Mouse (Mus musculus) midbrain, postnatal 0 days (tissue): ENCODE measurements around the gene Gas7. TPM values are rescaled to one million over a fixed set of nuclear protein-coding genes. Genes with fewer than 3 reads are reported as not detected.

Experiments
- ATAC-seq: fragments of 200-750 bp; cut with Nextera tagmentation; 2 replicates; pipeline ENCODE4 v1.8.0; 2017; ENCODE audit warnings: moderate number of reproducible peaks, mild to moderate bottlenecking, moderate TSS enrichment, moderate library complexity; ENCODE audit not compliant: low FRiP score
- DNase-seq: peaks from one replicate; pipeline ENCODE4 v3.0.0-alpha.2; 2015; ENCODE audit warnings: low spot score
- H3K27ac ChIP-seq: fragments of 300-500 bp; sonication (generic); 2 replicates; pipeline ENCODE4 v1.5.1; 2014; ENCODE audit warnings: low read depth, mild to moderate bottlenecking, low read length, mixed read lengths
- H3K27me3 ChIP-seq: fragments of 300-500 bp; sonication (generic); 2 replicates; pipeline ENCODE4 v1.6.1; 2014; ENCODE audit warnings: low read length, control low read depth, mixed read lengths; ENCODE audit not compliant: insufficient read depth
- H3K36me3 ChIP-seq: fragments of 300-500 bp; sonication (generic); 2 replicates; pipeline ENCODE4 v1.6.1; 2014; ENCODE audit warnings: low read length, control low read depth, mixed read lengths; ENCODE audit not compliant: insufficient read depth
- H3K4me1 ChIP-seq: fragments of 300-500 bp; sonication (generic); 2 replicates; pipeline ENCODE4 v1.6.1; 2014; ENCODE audit warnings: mild to moderate bottlenecking, control low read depth, antibody characterized with exemption, low read length, mixed read lengths; ENCODE audit not compliant: insufficient read depth
- H3K4me2 ChIP-seq: fragments of 300-500 bp; sonication (generic); 2 replicates; pipeline ENCODE4 v1.6.1; 2014; ENCODE audit warnings: low read depth, mild to moderate bottlenecking, low read length, mixed read lengths; ENCODE audit not compliant: poor library complexity, severe bottlenecking
- H3K4me3 ChIP-seq: fragments of 300-500 bp; sonication (generic); 2 replicates; pipeline ENCODE4 v1.5.1; 2014; ENCODE audit warnings: low read depth, mild to moderate bottlenecking, low read length, moderate library complexity
- H3K9ac ChIP-seq: fragments of 300-500 bp; sonication (generic); replicated peaks from 2 replicates; pipeline ENCODE4 v1.6.1; 2014; ENCODE audit warnings: mild to moderate bottlenecking, low read length, moderate library complexity, mixed read lengths; ENCODE audit not compliant: poor library complexity, severe bottlenecking
- H3K9me3 ChIP-seq: fragments of 300-500 bp; sonication (generic); 2 replicates; pipeline ENCODE4 v1.6.1; 2016; ENCODE audit warnings: low read length, control low read depth
- CTCF ChIP-seq: IDR thresholded peaks from 2 replicates; pipeline ENCODE4 v1.5.1; 2016; ENCODE audit warnings: antibody characterized with exemption, mild to moderate bottlenecking
- WGBS: fragments of 180-500 bp; shearing (Covaris S2); extraction: QIAGEN DNeasy Blood & Tissue Kit; methylation state at CpG from one replicate; pipeline ENCODE4 v1.1.7; 2014; 5-methylcytosine and 5-hydroxymethylcytosine counted together
- polyA plus RNA-seq: library from polyadenylated mRNA; unstranded; fragments of >200 nt; fragmentation: Nextera tagmentation; extraction: Ambion mirVana; gene quantifications from 2 replicates; pipeline ENCODE4 v1.2.1, GENCODE M21; 2015
- total RNA-seq: library from RNA; depleted of rRNA; stranded (reverse); fragments of >200 nt; gene quantifications from 2 replicates; pipeline ENCODE4 v1.2.3, GENCODE M21; 2014

Gene Gas7
- total and polyA plus RNA-seq, 2 experiments from 2014 or later, result 82.1 to 118 TPM

DNA sequence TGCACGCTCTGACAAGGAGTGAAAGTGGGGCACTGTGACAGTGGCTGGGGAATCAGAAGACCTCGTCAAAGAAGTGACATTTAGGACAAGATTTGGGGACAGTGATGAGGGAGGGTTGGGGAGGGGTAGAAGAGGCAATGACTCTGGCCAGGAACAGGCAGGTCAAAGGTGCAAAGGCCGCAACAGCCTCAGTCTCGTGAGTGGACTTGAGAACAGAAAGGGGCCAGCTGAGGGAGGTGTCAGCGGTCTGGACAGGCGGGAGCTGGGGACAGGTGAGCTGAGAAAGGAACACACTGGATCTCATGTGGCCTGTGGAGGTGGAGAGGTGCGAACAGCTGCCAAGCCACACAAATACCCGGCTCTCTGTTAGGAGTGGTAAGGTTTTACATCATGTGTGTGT lies 177.7 kb downstream of the Gas7 start:
- H3K27me3 ChIP-seq, result no peaks in the 10 kb centered on the region
- H3K4me1 ChIP-seq, result no peaks in the 10 kb centered on the region
- H3K9me3 ChIP-seq, result no peaks in the 10 kb centered on the region
- 72% methylated on average over 8 of the region's 8 CpGs for WGBS
- H3K4me2 ChIP-seq, result no peak overlapping the region
- no peak overlapping the region for H3K9ac ChIP-seq
- no peak for TF ChIP-seq CTCF
- DNase-seq, result no peak
- no peak overlapping the region for H3K4me3 ChIP-seq
- no peaks in the 10 kb centered on the region for H3K36me3 ChIP-seq
- no peak for ATAC-seq
- no peak overlapping the region for H3K27ac ChIP-seq

DNA sequence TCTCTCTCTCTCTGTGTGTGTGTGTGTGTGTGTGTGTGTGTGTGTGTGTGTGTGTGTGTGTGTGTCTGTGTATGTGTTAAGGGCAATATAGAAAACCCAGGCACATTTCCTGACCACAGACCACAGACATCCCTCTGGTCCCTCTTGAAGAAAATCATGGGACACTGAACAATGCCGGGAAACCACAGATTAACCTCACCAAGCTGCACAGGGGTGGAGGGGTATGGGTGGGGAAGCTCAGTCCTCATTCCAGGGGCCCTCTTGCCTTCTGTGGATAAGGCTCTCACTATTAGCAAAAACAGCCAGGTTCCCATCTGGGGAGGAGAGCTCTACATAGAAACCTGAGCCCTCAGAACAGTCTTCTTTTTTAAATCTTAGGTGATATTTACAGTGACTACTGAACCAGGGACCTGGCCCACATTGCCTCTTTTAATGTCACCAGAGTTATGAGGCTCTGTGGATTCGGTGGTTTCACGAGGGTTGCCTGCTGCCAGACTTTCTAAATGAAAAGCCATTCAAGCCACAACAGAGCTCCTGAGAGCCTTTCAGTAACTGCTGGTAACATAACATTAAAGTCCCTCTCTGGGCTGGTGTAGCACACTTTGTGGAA lies 178.5 kb downstream of the Gas7 start:
- Histone ChIP-seq H3K9ac (no peak overlapping the region), H3K27ac (no peak overlapping the region), H3K27me3 (no peaks in the 10 kb centered on the region), H3K36me3 (no peaks in the 10 kb centered on the region), H3K4me3 (no peak overlapping the region), H3K4me1 (no peaks in the 10 kb centered on the region; the same call in 1 of the 2 replicates), H3K4me2 (no peak overlapping the region), H3K9me3 (no peaks in the 10 kb centered on the region)
- no peak for TF ChIP-seq CTCF
- 58% methylated on average over 3 of the region's 3 CpGs for WGBS
- ATAC-seq (no peak), DNase-seq (no peak)

DNA sequence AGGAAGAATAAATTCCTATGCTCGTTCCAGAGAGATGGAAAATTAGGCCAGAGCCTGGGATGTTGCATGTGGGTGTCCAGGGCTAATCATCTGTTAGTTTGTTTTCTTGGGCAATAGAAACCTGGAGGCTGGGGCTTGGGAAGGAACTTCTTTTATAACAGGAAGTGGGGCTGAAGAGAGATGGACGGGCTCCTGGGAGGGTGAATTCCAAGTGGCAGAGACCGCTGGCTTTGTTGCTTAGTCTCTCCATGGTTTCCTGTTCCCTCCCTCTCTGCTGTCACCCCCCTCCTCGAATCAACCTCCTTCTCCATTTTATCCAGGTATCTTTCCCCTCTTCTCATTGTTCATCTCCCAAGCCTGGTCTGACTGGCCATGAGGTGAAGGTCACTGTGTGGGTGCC lies 181.0 kb downstream of the Gas7 start:
- H3K9ac ChIP-seq, result no peak overlapping the region
- no peaks in the 10 kb centered on the region for H3K9me3 ChIP-seq
- H3K27me3 ChIP-seq, result no peaks in the 10 kb centered on the region
- WGBS, result 69% methylated on average over 4 of the region's 4 CpGs
- no peak for TF ChIP-seq CTCF
- H3K4me3 ChIP-seq, result no peak overlapping the region
- H3K4me1 ChIP-seq, result no peaks in the 10 kb centered on the region; the same call in 1 of the 2 replicates
- H3K27ac ChIP-seq, result no peak overlapping the region
- no peaks in the 10 kb centered on the region for H3K36me3 ChIP-seq
- ATAC-seq (no peak), DNase-seq (no peak)
- no peak overlapping the region for H3K4me2 ChIP-seq

DNA sequence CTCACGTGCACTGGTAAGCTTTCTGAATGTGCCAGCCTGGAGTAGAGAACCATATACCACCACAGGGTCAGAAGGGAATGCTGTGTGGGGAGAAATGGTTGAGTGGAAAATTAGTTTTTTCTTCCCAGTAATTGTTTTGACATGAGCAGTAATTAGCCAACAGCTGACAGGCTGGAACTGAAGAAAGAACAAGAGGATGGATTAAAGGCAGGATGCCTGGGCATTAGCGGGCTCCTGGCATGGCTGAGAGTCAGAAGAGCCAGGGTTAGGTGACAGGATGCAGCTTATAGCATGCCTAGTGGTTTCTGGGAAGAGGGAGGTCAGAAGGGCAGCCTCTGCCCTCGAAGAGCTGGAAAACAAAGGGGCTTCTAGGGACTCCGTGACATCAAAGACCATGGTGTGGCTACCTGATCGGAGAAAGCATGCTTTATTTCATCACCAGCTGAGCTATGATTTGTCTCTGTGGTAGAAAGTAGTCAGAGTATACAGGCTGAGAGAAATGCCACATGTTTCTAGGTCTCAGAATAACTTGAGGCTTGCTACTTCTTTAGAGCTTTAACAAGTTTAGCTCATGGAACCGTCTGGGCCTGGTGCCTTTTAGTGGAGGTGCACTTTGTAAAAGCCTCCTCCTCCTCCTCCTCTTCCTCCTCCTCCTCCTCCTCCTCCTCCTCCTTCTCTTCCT lies 181.8 kb downstream of the Gas7 start:
- no peaks in the 10 kb centered on the region for H3K27me3 ChIP-seq
- DNase-seq (no peak), ATAC-seq (no peak)
- TF ChIP-seq CTCF, result no peak
- H3K4me2 ChIP-seq, result no peak overlapping the region
- H3K9me3 ChIP-seq, result no peaks in the 10 kb centered on the region
- no peaks in the 10 kb centered on the region; the same call in 1 of the 2 replicates for H3K4me1 ChIP-seq
- H3K4me3 ChIP-seq, result no peak overlapping the region
- no peak overlapping the region for H3K9ac ChIP-seq
- no peaks in the 10 kb centered on the region for H3K36me3 ChIP-seq
- 62% methylated on average over 6 of the region's 6 CpGs for WGBS
- H3K27ac ChIP-seq, result no peak overlapping the region

DNA sequence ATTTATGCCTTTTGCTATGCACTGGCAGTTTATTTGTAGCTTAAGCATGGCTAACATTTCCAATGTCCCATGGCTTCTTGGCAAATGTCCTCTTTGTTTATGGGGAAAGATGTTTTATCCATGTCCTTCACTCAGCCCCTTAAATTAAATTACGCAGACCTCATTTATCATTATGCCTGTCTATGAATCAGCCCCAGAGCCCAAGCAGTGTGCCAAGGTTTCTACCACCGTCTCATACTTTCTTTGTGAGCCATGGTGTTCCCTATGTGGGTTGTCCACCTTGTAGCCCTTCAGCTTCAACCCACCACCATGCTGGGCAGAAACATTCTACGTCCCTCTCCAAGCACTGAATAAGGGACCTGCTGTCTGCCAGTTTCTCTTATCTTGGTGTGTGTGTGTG lies 183.2 kb downstream of the Gas7 start:
- H3K4me1 ChIP-seq, result no peaks in the 10 kb centered on the region; the same call in 1 of the 2 replicates
- no peak overlapping the region for H3K27ac ChIP-seq
- no peaks in the 10 kb centered on the region for H3K27me3 ChIP-seq
- peak; percentile 46 for DNase-seq
- no peak overlapping the region for H3K4me3 ChIP-seq
- H3K4me2 ChIP-seq, result no peak overlapping the region
- WGBS, result 74% methylated on average over 3 of the region's 3 CpGs
- no peak overlapping the region for H3K9ac ChIP-seq
- no peaks in the 10 kb centered on the region for H3K9me3 ChIP-seq
- ATAC-seq, result no peak
- TF ChIP-seq CTCF, result no peak
- no peaks in the 10 kb centered on the region for H3K36me3 ChIP-seq

DNA sequence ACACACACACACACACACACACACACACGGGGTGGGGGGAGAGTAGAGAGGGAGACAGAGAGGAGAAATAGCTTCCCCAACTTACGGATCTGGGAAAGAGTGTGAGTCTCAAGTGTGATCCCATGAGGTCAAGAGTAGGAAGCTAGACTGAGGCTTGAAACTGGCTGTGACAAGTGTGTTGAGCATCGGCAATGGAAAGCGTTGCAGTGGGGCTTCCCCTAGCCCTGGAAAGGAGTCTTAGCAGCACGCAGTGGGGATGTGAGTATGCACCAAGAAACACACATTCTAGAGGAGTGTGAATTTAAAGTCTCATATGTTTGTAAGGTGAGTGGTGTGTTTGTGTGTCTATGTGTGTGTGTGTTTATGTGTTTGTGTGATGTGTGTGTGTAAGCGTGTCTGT lies 185.1 kb downstream of the Gas7 start:
- WGBS, result 85% methylated on average over 6 of the region's 6 CpGs
- Histone ChIP-seq H3K9me3 (no peaks in the 10 kb centered on the region), H3K27me3 (no peaks in the 10 kb centered on the region), H3K4me2 (no peak overlapping the region), H3K36me3 (no peaks in the 10 kb centered on the region), H3K9ac (no peak overlapping the region), H3K4me3 (no peak overlapping the region), H3K4me1 (no peaks in the 10 kb centered on the region; the same call in 1 of the 2 replicates), H3K27ac (no peak overlapping the region)
- DNase-seq (no peak), ATAC-seq (no peak)
- TF ChIP-seq CTCF, result no peak
